Mouse (Mus musculus): ENCODE data around the gene Xlr4b. TPM values are rescaled to one million over a fixed set of nuclear protein-coding genes. Genes with fewer than 3 reads are reported as not detected.
A peak's percentile ranks its signal among the peaks of the same experiment; 100 is the strongest.
"Not testable (repeated sequence)": the region's sequence is repeated elsewhere in the genome, so short reads cannot be mapped to it uniquely, and the experiment has no call there.

The Xlr4b gene
- 1 to 10 TPM in 2 of 4 experiments, not detected in 2; 1.9 to 2.6 TPM for total RNA-seq (2022)

DNA sequence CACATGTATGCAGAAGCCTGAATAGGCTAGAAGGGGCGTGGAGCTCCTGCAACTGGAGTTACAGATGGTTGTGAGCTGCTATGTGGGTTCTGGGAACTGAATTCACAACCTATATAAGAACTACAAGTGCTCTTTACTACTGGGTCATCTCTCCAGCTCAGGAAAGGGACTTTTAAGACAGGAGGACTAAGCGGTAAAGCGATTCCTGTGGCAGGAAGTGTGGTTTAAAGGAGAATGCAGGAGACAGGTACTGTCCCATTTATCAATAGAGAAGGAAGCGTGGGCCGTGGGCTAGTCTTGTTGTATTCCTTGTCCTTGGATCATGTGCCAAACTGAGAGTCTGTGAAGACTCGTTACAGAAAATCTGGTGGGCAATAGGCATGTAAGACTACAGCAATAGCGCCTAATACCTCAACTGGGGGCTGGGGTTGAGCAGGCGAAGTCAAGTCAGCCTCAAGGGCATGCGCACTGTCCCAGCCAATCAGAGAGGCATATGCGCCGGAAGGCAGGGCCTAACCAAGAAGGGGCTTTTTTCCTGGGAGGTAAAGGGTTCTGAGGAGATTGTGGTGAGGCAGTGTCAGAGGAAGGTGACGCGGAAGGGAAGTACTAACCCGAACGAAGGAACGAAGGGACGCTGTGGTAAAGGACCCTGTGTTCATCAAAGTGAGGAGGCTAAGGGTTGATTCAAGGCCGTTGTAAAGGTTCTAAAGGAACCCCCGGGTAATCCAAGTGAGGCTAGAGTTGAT is at the start of gene Xlr4b:
Gene Xlr4b, plus strand, starts transcription at position 515 of the 746 bp plus-strand sequence.
- not testable (repeated sequence) for DNase-seq

- not testable (repeated sequence) for DNase-seq
These were observed 37.2 kb upstream of the Xlr4b start, which contains the start of gene Spin2d for GRCm38 (mm10) chrX:73176889-73177288. Gene Spin2d, minus strand, starts transcription at chrX:73176989.

- DNase-seq = peak; percentile 11
These were observed 22.2 kb upstream of the Xlr4b start, which contains the start of gene Xlr3b for GRCm38 (mm10) chrX:73191934-73192333. Gene Xlr3b, plus strand, starts transcription at chrX:73192207.

- DNase-seq = no peak
These were observed 11.2 kb downstream of the Xlr4b start for GRCm38 (mm10) chrX:73225365-73225764.

DNA sequence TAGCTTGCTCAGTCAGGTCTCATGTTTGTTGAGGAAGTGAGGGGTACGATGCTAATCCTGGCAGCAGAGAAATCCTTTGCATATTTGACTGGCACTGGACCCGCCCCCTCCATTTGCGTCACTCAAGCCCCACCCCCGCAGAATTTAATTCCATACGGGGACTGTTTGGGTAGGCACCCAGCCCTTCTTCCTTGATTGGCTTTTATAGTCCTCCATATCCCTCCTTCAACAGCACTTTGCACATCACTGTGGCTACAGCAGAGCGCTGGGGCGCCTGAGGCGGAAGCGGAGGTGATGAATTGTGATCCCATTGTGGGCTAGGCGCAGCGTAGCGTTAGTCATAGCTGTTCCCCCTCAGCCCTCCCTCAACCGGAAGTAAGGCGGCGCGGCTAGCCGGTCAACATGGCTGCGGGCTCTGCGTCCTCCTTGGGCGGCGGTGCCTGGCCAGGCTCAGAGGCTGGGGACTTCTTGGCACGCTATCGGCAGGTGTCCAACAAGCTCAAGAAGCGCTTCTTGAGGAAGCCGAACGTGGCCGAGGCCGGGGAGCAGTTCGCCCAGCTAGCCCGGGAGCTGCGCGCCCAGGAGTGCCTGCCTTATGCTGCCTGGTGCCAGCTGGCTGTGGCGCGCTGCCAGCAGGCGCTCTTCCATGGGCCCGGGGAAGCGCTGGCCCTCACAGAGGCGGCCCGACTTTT is 13.9 kb downstream of the Xlr4b start, which contains the start of gene F8a:
Gene F8a, plus strand, starts transcription at position 378 of the 692 bp plus-strand sequence.
- peak; percentile 67 for DNase-seq

DNA sequence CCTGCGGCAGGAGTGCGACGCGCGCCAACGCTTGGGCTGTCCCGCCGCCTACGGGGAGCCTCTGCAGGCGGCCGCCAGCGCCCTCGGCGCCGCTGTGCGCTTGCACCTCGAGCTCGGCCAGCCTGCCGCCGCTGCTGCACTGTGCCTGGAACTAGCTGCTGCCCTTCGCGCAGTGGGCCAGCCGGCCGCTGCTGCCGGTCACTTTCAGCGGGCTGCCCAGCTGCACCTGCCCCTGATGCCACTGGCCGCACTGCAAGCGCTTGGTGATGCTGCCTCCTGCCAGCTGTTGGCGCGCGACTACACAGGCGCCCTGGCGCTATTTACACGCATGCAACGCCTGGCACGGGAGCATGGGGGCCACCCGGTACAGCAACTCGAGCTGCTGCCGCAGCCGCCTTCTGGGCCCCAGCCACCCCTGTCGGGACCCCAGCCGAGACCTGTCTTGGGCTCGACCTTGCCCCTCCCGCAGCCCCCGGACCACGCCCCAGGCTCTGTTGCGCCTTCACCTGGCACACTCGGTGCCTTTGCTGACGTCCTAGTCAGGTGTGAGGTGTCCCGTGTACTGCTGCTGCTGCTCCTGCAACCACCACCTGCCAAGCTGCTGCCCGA is 14.6 kb downstream of the Xlr4b start:
- DNase-seq = peak; percentile 26

GRCm38 (mm10) chrX:73229288-73229687 is 15.2 kb downstream of the Xlr4b start:
- DNase-seq = no peak

DNA sequence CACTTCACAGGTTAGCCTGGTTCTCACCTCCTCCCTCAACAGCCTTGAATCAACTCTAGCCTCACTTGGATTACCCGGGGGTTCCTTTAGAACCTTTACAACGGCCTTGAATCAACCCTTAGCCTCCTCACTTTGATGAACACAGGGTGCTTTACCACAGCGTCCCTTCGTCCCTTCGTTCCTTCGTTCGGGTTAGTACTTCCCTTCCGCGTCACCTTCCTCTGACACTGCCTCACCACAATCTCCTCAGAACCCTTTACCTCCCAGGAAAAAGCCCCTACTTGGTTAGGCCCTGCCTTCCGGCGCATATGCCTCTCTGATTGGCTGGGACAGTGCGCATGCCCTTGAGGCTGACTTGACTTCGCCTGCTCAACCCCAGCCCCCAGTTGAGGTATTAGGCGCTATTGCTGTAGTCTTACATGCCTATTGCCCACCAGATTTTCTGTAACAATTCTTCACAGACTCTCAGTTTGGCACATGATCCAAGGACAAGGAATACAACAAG is 28.7 kb downstream of the Xlr4b start, which contains the start of gene Xlr4c:
Gene Xlr4c, minus strand, starts transcription at position 310 of the 505 bp plus-strand sequence.
- DNase-seq = not testable (repeated sequence)

DNA sequence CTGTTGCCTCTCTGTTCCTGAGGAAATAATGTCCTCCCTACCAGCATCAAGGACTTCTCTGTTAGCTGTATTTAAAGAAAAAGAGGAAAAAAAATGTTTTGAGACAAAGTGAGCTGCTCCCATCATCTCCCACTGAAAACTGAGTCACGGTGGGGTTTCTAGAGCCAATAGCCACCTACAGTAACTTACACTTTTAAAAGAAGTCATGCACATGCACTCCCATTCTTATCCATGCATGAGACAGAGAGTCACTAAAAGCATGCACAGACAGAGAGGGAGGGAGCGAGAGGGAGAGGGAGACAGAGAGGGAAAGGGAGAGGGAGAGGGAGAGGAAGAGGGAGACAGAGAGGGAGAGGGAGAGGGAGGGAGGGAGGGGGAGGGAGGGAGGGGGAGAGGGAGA is 48.3 kb downstream of the Xlr4b start:
- DNase-seq = not testable (repeated sequence)

DNA sequence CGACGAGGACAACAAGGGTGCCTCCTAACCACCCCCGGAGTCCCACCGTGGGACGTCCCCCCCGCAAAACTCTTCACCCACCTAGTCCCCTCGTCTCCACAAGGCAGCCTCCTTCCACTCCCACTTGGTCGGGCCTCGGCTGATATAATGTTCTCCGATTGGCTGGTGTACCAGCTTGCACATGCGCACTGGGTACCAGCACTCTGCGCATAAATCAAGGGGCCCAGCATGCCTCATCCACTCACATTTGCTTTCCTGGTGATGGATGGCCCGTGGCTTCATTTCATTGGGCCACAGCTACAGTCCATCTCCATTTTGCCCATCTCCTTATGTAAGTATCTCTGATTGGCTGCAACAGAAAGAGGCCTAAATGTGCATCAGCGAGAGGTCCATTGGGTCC is 51.1 kb downstream of the Xlr4b start, which contains the start of gene Xlr3c:
Gene Xlr3c, minus strand, starts transcription at position 121 of the 400 bp plus-strand sequence.
- DNase-seq = not testable (repeated sequence)

Other genes with a start within 250 kb of the Xlr4b start
- gene Zfp185, start 227.0 kb upstream of the Xlr4b start, total RNA-seq (2022) = 1 to 10 TPM; 1.6 to 3.2 (median 2.2) TPM
- gene Pnma5, start 177.2 kb upstream of the Xlr4b start, total RNA-seq (2022) = under 1 TPM; 0.18 to 0.51 (median 0.42) TPM
- under 1 TPM; 0.20 to 1.00 (median 0.65) TPM for gene Pnma3, start 149.5 kb upstream of the Xlr4b start, total RNA-seq (2022)
- 1 to 10 TPM in 3 of 4 experiments, under 1 TPM in 1; 0.20 to 9.6 (median 1.4) TPM for gene Xlr4a, start 131.9 kb upstream of the Xlr4b start, total RNA-seq (2022)
- gene Xlr3a, start 117.2 kb upstream of the Xlr4b start, total RNA-seq (2022) = 1 to 10 TPM in 3 of 4 experiments, under 1 TPM in 1; 0.31 to 5.1 (median 3.3) TPM
- gene Gm14685, start 97.3 kb upstream of the Xlr4b start, total RNA-seq (2022) = not detected
- not detected for gene Xlr5b, start 65.5 kb upstream of the Xlr4b start, total RNA-seq (2022)
- gene DXBay18, start 64.9 kb upstream of the Xlr4b start, total RNA-seq (2022) = under 1 TPM in 1 of 4 experiments, not detected in 3; 0.13 TPM
- not detected for gene Spin2d, start 37.3 kb upstream of the Xlr4b start, total RNA-seq (2022)
- 10 to 100 TPM in 2 of 4 experiments, 1 to 10 TPM in 2; 2.5 to 34.0 (median 13.8) TPM for gene Xlr3b, start 22.1 kb upstream of the Xlr4b start, total RNA-seq (2022)
- gene F8a, start 14.0 kb downstream of the Xlr4b start, total RNA-seq (2022) = 10 to 100 TPM in 3 of 4 experiments, 1 to 10 TPM in 1; 9.7 to 11.8 (median 11.6) TPM
- 1 to 10 TPM in 2 of 4 experiments, not detected in 2; 1.4 to 5.8 TPM for gene Xlr4c, start 28.8 kb downstream of the Xlr4b start, total RNA-seq (2022)
- gene Xlr3c, start 51.1 kb downstream of the Xlr4b start, total RNA-seq (2022) = not detected
- gene Xlr5a, start 78.6 kb downstream of the Xlr4b start, total RNA-seq (2022) = not detected
- gene Xlr5c, start 78.6 kb downstream of the Xlr4b start, total RNA-seq (2022) = not detected
- not detected for gene Gm45015, start 122.5 kb downstream of the Xlr4b start, total RNA-seq (2022)
- gene Zfp275, start 128.3 kb downstream of the Xlr4b start, total RNA-seq (2022) = 10 to 100 TPM; 21.8 to 25.4 (median 22.7) TPM
- gene Gm18336, start 184.4 kb downstream of the Xlr4b start, total RNA-seq (2022) = not detected
- 1 to 10 TPM in 1 of 4 experiments, under 1 TPM in 3; 0.42 to 1.1 (median 0.64) TPM for gene Zfp92, start 196.8 kb downstream of the Xlr4b start, total RNA-seq (2022)
- under 1 TPM in 1 of 4 experiments, not detected in 3; 0.34 TPM for gene Trex2, start 221.0 kb downstream of the Xlr4b start, total RNA-seq (2022)
- 10 to 100 TPM; 19.0 to 57.4 (median 39.0) TPM for gene Haus7, start 244.7 kb downstream of the Xlr4b start, total RNA-seq (2022)